Mouse (Mus musculus): ENCODE data around the gene Dnmbp. TPM values are rescaled to one million over a fixed set of nuclear protein-coding genes. Genes with fewer than 3 reads are reported as not detected.

Gene Dnmbp
- polyA plus RNA-seq, 1 experiment from 2014 or later, result 9.3 TPM

DNA sequence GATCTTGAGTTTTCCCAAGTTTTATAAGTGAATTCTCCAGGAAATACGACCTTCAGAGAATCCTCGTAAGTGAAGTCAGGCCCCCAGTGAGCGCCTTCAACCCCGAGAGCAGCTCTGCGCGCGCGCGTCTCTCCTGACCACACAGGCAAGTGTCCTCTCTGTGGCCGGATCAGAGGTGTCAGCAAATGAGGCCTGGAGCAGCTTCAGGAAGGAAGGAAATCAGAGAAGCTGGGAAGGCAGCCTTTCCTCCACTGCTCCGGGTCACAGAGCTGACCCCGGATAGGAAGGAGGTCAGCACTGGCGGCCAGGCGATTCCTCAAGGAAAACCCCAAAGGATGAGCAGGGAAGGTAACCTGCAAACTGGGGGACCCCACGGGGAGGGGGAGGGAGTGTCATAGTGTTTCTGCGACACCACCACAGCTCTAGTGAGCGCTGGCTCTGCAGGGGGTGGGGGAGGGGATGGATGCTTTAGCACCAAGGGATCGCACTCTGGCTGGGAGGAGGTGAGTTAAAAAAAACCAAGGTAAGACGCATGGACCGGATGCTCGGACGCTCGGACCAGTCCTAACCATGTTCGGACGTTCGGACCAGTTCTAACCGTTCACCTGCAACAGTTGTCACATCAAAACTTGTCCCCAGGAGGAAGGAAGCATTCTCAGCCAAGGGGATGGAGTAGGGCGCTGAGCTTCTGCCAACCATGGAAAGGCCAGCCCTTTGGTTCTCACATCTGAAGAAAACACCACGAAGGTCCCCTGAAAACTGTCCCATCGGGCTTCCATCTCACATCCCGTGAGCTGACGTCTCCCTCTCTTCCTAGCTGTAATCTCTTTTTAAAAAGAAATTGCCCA, 19.3 kb downstream of the Dnmbp start:
- no peaks in the 10 kb centered on the region for H3K36me3 ChIP-seq
- no peaks in the 10 kb centered on the region for H3K27me3 ChIP-seq
- peak overlapping the region; percentile 25 for H3K4me2 ChIP-seq
- H3K4me1 ChIP-seq (replicated peaks), result peaks cover 9% of the 10 kb centered on the region; the same call in 1 of the 2 replicates
- ATAC-seq (ENCODE audit: low read depth), result no peak
- H3K9ac ChIP-seq, result no peak overlapping the region
- no peak overlapping the region for H3K27ac ChIP-seq (replicated peaks)
- H3K4me3 ChIP-seq, result no peak overlapping the region
- WGBS, result 21% methylated on average over 32 of the region's 32 CpGs
- 0 out of 2 replicates have a peak, but pooled peaks cover 3% of the 10 kb centered on the region for H3K9me3 ChIP-seq

DNA sequence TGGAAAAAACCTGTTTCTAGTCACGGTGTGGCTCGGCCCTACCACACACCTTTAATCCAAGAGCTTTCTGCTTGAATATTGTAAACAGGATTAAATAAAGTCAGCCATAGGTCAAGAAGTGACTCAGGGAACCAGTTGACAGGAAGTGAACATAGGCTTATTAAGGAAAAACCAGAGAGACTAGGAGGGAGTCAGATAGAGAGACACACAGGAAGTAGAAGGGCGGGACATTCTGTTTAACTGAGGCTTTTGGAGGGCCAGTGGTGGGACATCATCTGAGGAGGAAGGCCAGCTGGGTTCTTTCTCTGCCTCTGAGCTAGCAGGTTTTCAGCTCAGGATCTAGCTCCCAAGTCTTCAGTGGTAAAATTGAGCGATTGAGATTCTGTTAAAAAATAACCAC, 20.1 kb downstream of the Dnmbp start:
- no peak for ATAC-seq (ENCODE audit: low read depth)
- Histone ChIP-seq H3K9me3 (0 out of 2 replicates have a peak, but pooled peaks cover 3% of the 10 kb centered on the region), H3K4me2 (no peak overlapping the region), H3K9ac (no peak overlapping the region), H3K4me1 (replicated peaks) (peaks cover 9% of the 10 kb centered on the region; the same call in 1 of the 2 replicates), H3K36me3 (no peaks in the 10 kb centered on the region), H3K4me3 (no peak overlapping the region), H3K27me3 (no peaks in the 10 kb centered on the region), H3K27ac (replicated peaks) (no peak overlapping the region)
- 89% methylated on average over 4 of the region's 4 CpGs for WGBS

DNA sequence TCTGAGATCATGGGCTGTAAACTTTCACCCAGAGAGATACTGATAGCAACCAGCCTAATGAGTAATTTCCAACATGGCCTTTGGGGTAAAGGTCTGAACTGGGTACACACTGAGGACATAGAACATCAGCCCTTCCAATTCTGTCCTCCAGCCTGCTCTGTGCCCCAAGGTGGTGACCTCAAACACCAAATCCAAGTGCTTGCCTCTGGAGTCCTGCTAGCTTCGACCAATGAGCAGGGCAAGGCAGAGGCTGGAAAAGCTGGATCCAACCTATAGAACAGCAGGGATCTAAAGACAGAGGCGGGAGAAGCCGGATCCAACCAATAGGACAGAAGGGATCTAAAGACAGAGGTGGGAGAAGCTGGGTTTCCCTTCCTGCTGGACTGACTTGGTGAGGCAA, 21.2 kb downstream of the Dnmbp start:
- no peak overlapping the region for H3K4me3 ChIP-seq
- H3K9me3 ChIP-seq, result 0 out of 2 replicates have a peak, but pooled peaks cover 3% of the 10 kb centered on the region
- no peak overlapping the region for H3K9ac ChIP-seq
- peaks cover 9% of the 10 kb centered on the region; the same call in 1 of the 2 replicates for H3K4me1 ChIP-seq (replicated peaks)
- no peak overlapping the region for H3K27ac ChIP-seq (replicated peaks)
- 82% methylated on average over 3 of the region's 3 CpGs for WGBS
- H3K27me3 ChIP-seq, result no peaks in the 10 kb centered on the region
- no peak overlapping the region for H3K4me2 ChIP-seq
- no peaks in the 10 kb centered on the region for H3K36me3 ChIP-seq
- ATAC-seq (ENCODE audit: low read depth), result no peak

GRCm38 (mm10) chr19:43917763-43918162, 22.2 kb downstream of the Dnmbp start:
- Histone ChIP-seq H3K4me3 (no peak overlapping the region), H3K4me1 (replicated peaks) (peaks cover 9% of the 10 kb centered on the region; the same call in 1 of the 2 replicates), H3K9ac (no peak overlapping the region), H3K27me3 (no peaks in the 10 kb centered on the region), H3K36me3 (no peaks in the 10 kb centered on the region), H3K4me2 (no peak overlapping the region), H3K27ac (replicated peaks) (no peak overlapping the region), H3K9me3 (no peaks in the 10 kb centered on the region)
- ATAC-seq (ENCODE audit: low read depth), result no peak
- WGBS, result 76% methylated on average over 6 of the region's 6 CpGs

- H3K9ac ChIP-seq, result no peak overlapping the region
- no peak overlapping the region for H3K4me2 ChIP-seq
- no peak for ATAC-seq (ENCODE audit: low read depth)
- H3K4me1 ChIP-seq (replicated peaks), result peaks cover 9% of the 10 kb centered on the region; the same call in 1 of the 2 replicates
- WGBS, result 83% methylated on average over 2 of the region's 2 CpGs
- no peak overlapping the region for H3K4me3 ChIP-seq
- no peaks in the 10 kb centered on the region for H3K9me3 ChIP-seq
- no peaks in the 10 kb centered on the region for H3K27me3 ChIP-seq
- no peak overlapping the region for H3K27ac ChIP-seq (replicated peaks)
- H3K36me3 ChIP-seq, result no peaks in the 10 kb centered on the region
Measured at GRCm38 (mm10) chr19:43917406-43917691, 22.6 kb downstream of the Dnmbp start.

DNA sequence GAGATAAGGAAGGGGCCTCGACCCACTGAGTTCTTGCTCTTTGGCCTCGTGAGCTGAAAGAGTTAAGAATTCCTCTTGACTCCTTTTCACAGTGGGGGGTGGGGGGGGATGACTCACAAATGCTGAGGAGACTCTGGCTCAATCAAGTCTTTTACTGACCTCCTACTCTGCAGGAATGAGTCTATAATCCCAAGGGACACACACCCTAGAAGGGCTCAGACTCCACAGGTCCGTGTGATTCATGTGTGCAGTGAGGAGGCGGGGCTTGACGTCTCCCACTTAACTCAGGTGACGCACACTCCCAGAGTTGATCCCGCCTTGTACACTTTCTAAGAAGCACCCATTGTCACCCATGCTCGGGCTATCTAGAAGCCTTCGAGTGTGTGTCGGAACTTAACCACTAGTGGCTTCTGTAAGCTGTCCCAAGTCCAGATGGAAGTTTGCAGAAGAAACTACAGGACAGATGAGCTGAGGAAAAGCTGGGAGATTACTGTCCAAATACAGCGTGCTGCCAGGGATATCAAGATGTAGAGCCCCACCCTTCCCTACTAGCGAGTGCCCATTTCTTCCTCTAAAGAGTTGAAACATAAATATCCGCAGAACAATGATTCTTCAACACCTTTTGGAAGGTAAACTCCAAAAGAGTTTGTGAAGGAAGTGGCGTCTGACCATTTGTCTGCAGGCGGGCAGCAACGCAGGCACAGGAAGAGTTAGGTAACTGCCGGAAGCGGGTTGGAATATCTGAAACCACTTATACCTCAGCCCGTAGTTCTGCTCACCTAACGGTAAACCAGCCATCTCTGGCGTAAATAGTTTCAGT, 23.2 kb downstream of the Dnmbp start:
- Histone ChIP-seq H3K4me1 (replicated peaks) (peaks cover 9% of the 10 kb centered on the region; the same call in 1 of the 2 replicates), H3K4me2 (no peak overlapping the region), H3K4me3 (no peak overlapping the region), H3K9ac (no peak overlapping the region), H3K27me3 (no peaks in the 10 kb centered on the region), H3K9me3 (no peaks in the 10 kb centered on the region), H3K27ac (replicated peaks) (no peak overlapping the region), H3K36me3 (no peaks in the 10 kb centered on the region)
- WGBS, result 72% methylated on average over 21 of the region's 21 CpGs
- ATAC-seq (ENCODE audit: low read depth), result no peak

- Histone ChIP-seq H3K9me3 (no peaks in the 10 kb centered on the region), H3K9ac (no peak overlapping the region), H3K4me3 (no peak overlapping the region), H3K4me2 (no peak overlapping the region), H3K27me3 (no peaks in the 10 kb centered on the region), H3K4me1 (replicated peaks) (peaks cover 3% of the 10 kb centered on the region; the same call in 1 of the 2 replicates), H3K27ac (replicated peaks) (no peak overlapping the region), H3K36me3 (0 out of 2 replicates have a peak, but pooled peaks cover 3% of the 10 kb centered on the region)
- ATAC-seq (ENCODE audit: low read depth), result no peak
- WGBS, result 79% methylated on average over 9 of the region's 9 CpGs
Measured at GRCm38 (mm10) chr19:43915431-43915830, 24.6 kb downstream of the Dnmbp start.

DNA sequence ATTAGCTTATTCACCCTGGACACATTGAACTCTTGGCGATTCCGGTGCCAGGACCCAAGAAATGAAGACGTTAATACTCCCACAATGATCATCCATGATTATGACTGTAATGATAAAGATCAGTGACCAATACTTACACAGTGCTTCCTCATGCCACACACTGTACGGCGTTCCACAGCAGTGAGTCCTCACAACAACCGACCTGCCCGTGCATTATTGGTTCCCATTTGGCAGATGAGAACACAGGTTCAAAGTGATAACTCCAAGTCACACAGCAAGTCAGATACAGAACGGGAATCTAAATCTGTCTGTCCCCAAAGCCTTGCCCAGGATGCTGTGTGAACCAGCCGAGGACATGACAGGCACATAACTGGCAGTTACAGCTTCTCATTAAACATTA, 25.0 kb downstream of the Dnmbp start:
- H3K27me3 ChIP-seq, result no peaks in the 10 kb centered on the region
- no peak overlapping the region for H3K4me2 ChIP-seq
- WGBS, result 92% methylated on average over 9 of the region's 9 CpGs
- no peak overlapping the region for H3K9ac ChIP-seq
- peaks cover 7% of the 10 kb centered on the region; the same call in 1 of the 2 replicates for H3K36me3 ChIP-seq
- H3K4me1 ChIP-seq (replicated peaks), result no peaks in the 10 kb centered on the region
- H3K4me3 ChIP-seq, result no peak overlapping the region
- no peak overlapping the region for H3K27ac ChIP-seq (replicated peaks)
- ATAC-seq (ENCODE audit: low read depth), result no peak
- no peaks in the 10 kb centered on the region for H3K9me3 ChIP-seq

- Histone ChIP-seq H3K36me3 (peaks cover 17% of the 10 kb centered on the region), H3K9ac (no peak overlapping the region), H3K4me1 (replicated peaks) (no peaks in the 10 kb centered on the region), H3K9me3 (no peaks in the 10 kb centered on the region), H3K27me3 (no peaks in the 10 kb centered on the region), H3K4me2 (no peak overlapping the region), H3K27ac (replicated peaks) (no peak overlapping the region), H3K4me3 (no peak overlapping the region)
- no peak for ATAC-seq (ENCODE audit: low read depth)
- 95% methylated on average over 4 of the region's 4 CpGs for WGBS
Measured at GRCm38 (mm10) chr19:43912775-43913486, 27.1 kb downstream of the Dnmbp start.

DNA sequence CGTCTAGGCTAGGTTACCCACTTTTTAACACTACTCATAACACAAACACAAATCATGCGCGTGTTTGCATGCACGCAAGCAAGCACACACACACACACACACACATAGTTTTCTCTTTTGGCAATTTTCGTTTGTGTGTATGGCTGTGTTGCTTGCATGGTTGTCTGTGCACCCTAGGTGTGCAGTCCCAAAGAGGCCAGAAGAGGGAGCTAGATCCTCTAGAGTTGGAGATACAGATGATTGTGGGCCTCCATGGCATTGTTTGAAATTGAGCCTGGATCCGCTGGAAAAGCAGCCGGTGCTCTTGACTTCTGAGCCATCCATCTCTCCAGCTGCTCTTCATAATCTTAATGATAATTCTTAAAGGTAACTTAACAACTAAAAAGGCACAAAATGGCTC, 33.5 kb downstream of the Dnmbp start:
- Histone ChIP-seq H3K9me3 (no peaks in the 10 kb centered on the region), H3K9ac (no peak overlapping the region), H3K27ac (replicated peaks) (no peak overlapping the region), H3K4me2 (no peak overlapping the region), H3K27me3 (no peaks in the 10 kb centered on the region), H3K36me3 (peaks cover 33% of the 10 kb centered on the region), H3K4me3 (no peak overlapping the region), H3K4me1 (replicated peaks) (0 out of 2 replicates have a peak, but pooled peaks cover 8% of the 10 kb centered on the region)
- ATAC-seq (ENCODE audit: low read depth), result no peak
- WGBS, result 96% methylated on average over 7 of the region's 7 CpGs

GRCm38 (mm10) chr19:43905985-43906384, 34.0 kb downstream of the Dnmbp start:
- H3K4me1 ChIP-seq (replicated peaks), result 0 out of 2 replicates have a peak, but pooled peaks cover 8% of the 10 kb centered on the region
- H3K4me2 ChIP-seq, result no peak overlapping the region
- no peak for ATAC-seq (ENCODE audit: low read depth)
- no peak overlapping the region for H3K9ac ChIP-seq
- no peaks in the 10 kb centered on the region for H3K9me3 ChIP-seq
- no peaks in the 10 kb centered on the region for H3K27me3 ChIP-seq
- WGBS, result 50% methylated on average over 5 of the region's 5 CpGs
- H3K27ac ChIP-seq (replicated peaks), result no peak overlapping the region
- no peak overlapping the region for H3K4me3 ChIP-seq
- H3K36me3 ChIP-seq, result peaks cover 39% of the 10 kb centered on the region

- Histone ChIP-seq H3K4me3 (no peak overlapping the region), H3K36me3 (peaks cover 36% of the 10 kb centered on the region), H3K27me3 (no peaks in the 10 kb centered on the region), H3K4me2 (no peak overlapping the region), H3K27ac (replicated peaks) (no peak overlapping the region), H3K4me1 (replicated peaks) (0 out of 2 replicates have a peak, but pooled peaks cover 8% of the 10 kb centered on the region), H3K9me3 (no peaks in the 10 kb centered on the region), H3K9ac (no peak overlapping the region)
- no peak for ATAC-seq (ENCODE audit: low read depth)
- 17% methylated on average over 8 of the region's 8 CpGs for WGBS
Measured at GRCm38 (mm10) chr19:43905136-43905535, 34.9 kb downstream of the Dnmbp start.
